Mouse (Mus musculus) stomach, embryonic 14.5 days (tissue): Measurements from ENCODE around the gene Pycr1. TPM values are rescaled to one million over a fixed set of nuclear protein-coding genes. Genes with fewer than 3 reads are reported as not detected.

Source experiments
- ATAC-seq: fragments of 200-750 bp; cut with Nextera tagmentation; 2 replicates; pipeline ENCODE4 v1.8.0; 2017; ENCODE audit warnings: low read depth, moderate TSS enrichment; ENCODE audit not compliant: insufficient number of reproducible peaks, insufficient read depth, low FRiP score
- H3K27ac ChIP-seq: fragments of 300-500 bp; sonication (generic); 2 replicates; pipeline ENCODE4 v1.5.1; 2014; ENCODE audit warnings: mild to moderate bottlenecking, low read length, moderate library complexity, mixed read lengths
- H3K27me3 ChIP-seq: fragments of 300-500 bp; sonication (generic); 2 replicates; pipeline ENCODE4 v1.6.1; 2014; ENCODE audit warnings: low read length, control low read depth, mixed read lengths; ENCODE audit not compliant: control insufficient read depth, insufficient read depth
- H3K36me3 ChIP-seq: fragments of 300-500 bp; sonication (generic); 2 replicates; pipeline ENCODE4 v1.6.1; 2014; ENCODE audit warnings: mild to moderate bottlenecking, control low read depth, low read length, moderate library complexity, mixed read lengths; ENCODE audit not compliant: control insufficient read depth, insufficient read depth
- H3K4me1 ChIP-seq: fragments of 300-500 bp; sonication (generic); 2 replicates; pipeline ENCODE4 v1.6.1; 2014; ENCODE audit warnings: low read length, control low read depth, mixed read lengths; ENCODE audit not compliant: control insufficient read depth, insufficient read depth
- H3K4me2 ChIP-seq: fragments of 300-500 bp; sonication (generic); replicated peaks from 2 replicates; pipeline ENCODE4 v1.6.1; 2014; ENCODE audit warnings: low read depth, low read length, control low read depth
- H3K4me3 ChIP-seq: fragments of 300-500 bp; sonication (generic); 2 replicates; pipeline ENCODE4 v1.5.1; 2014; ENCODE audit warnings: low read depth, low read length, control low read depth
- H3K9ac ChIP-seq: fragments of 300-500 bp; sonication (generic); replicated peaks from 2 replicates; pipeline ENCODE4 v1.6.1; 2014; ENCODE audit warnings: low read depth, mild to moderate bottlenecking, control low read depth, low read length, moderate library complexity, mixed read lengths
- H3K9me3 ChIP-seq: fragments of 300-500 bp; sonication (generic); 2 replicates; pipeline ENCODE4 v1.6.1; 2016; ENCODE audit warnings: low read depth, low read length, control low read depth; ENCODE audit not compliant: control insufficient read depth
- WGBS: fragments of 180-500 bp; shearing (Covaris S2); extraction: QIAGEN DNeasy Blood & Tissue Kit; methylation state at CpG from one replicate; pipeline ENCODE4 v1.1.7; 2014; 5-methylcytosine and 5-hydroxymethylcytosine counted together
- polyA plus RNA-seq: library from polyadenylated mRNA; unstranded; fragments of >200 nt; fragmentation: Nextera tagmentation; extraction: Ambion mirVana; gene quantifications from 2 replicates; pipeline ENCODE4 v1.2.1, GENCODE M21; 2014

The Pycr1 gene
- polyA plus RNA-seq, 1 experiment from 2014 or later: 28.1 TPM

DNA sequence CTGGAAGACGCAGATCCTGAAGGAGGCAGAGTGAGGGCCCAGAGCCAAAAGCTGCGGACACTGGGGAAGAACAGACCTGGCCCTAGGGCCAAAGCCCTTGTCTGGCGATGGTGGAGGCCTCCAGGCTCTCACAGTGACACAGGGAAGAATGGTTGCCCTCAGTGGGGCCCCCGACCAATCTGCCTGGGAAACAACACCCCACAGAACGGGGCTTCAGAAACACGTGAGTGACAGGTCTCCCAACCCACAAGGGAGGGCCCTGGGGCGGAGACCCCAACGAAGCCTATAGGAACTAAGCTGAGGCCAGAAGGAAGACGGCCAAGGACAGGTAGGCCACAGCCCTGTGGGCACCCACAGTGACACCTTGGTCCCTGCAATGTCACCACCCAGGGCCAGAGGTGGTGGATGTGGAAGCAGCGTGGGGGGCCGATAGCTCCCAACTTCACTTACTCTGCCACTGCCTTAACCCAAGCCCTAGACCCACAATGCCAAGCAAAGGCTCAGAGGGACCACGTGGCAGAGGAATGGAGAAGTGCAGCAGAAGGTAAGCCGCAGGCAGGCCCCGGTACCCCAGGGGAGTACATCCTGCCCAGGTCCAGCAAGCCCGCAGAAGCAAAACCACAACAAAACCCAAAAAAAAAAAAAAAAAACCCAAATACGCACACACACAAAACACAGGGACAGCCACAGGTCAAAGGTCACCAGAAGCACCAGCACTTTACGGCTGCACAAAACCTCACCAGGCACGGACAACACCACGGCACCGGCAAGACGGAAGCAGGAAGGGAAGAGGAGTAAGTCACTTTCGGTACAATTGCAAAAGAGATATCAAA is 15.9 kb downstream of the Pycr1 start:
- Histone ChIP-seq H3K9ac (no peak overlapping the region), H3K27me3 (no peaks in the 10 kb centered on the region), H3K4me2 (no peak overlapping the region), H3K36me3 (peaks cover 22% of the 10 kb centered on the region), H3K9me3 (no peaks in the 10 kb centered on the region), H3K27ac (no peak overlapping the region), H3K4me1 (peaks cover 37% of the 10 kb centered on the region), H3K4me3 (no peak overlapping the region)
- WGBS: 80% methylated on average over 22 of the region's 22 CpGs
- no peak for ATAC-seq

DNA sequence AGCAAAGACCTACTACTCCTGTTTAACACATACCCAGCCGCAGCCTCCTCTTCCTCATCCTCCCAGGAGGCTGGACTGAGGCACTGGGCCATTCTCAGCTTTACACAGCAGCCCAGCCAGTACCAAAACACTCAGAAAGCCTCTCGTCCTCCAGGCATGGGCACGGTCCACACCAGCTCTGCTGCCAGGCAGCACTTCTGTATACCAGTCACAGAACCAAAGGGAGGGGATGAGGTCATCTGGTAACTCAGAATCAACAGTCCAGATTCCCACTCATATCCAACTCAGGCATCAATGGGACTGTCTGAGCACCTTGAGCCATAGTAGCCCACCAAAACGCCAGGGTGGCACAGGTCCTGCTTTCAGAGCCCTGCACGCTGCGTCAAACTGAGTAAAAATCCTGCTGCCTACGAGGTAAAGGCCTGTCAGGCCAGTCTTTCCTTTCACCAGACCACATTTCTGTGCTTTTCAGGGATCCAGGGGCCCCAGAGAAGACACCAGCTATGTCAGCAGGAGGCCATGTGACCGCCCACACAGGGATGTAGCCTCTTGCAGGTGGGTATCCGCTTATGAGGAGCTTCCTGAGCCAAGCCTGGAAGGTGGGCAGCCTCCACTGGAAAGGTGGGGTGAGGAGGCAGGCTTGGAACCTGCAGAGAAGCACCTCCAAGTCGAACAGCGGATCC is 16.6 kb downstream of the Pycr1 start:
- H3K9me3 ChIP-seq: no peaks in the 10 kb centered on the region
- H3K36me3 ChIP-seq: peaks cover 22% of the 10 kb centered on the region
- no peaks in the 10 kb centered on the region for H3K27me3 ChIP-seq
- 90% methylated on average over 11 of the region's 11 CpGs for WGBS
- no peak overlapping the region for H3K4me2 ChIP-seq
- ATAC-seq: no peak
- H3K27ac ChIP-seq: no peak overlapping the region
- no peak overlapping the region for H3K9ac ChIP-seq
- H3K4me3 ChIP-seq: no peak overlapping the region
- peaks cover 32% of the 10 kb centered on the region for H3K4me1 ChIP-seq

DNA sequence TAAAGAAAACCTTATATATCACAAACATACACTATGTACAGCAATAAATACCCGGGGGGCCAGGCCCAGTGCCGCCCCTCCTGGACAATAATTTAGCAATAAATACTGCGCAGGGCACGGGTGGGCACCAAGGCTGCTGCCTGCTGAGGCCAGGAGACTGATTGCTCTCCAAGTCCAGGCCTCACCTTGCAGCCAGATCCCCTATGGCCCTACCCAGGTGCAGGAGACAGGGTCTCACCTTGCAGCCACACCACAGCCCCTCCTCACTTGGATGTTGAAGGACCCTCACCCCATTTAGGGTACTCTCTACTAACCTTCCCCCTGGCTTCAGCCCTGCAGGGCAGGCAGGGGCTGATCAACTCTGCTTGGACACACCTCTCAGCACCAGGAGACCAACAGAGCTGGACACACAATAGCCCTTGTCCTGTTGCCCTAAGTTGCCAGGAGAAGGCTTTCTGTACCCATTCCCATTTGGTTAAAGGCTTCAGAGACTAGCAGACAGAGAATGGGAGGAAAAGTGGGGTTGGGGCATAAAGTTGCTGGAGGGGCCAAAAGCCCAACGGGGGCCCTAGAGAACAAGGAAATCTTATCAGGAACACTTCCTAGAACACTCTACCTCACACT is 18.3 kb downstream of the Pycr1 start, which contains the start of gene Sirt7:
Gene Sirt7 (minus strand): TSS at position 89 of the 624 bp plus-strand sequence.
- no peaks in the 10 kb centered on the region for H3K27me3 ChIP-seq
- 14% methylated on average over 5 of the region's 5 CpGs for WGBS
- H3K9me3 ChIP-seq: no peaks in the 10 kb centered on the region
- peak within 1 kb of the TSS; percentile 96 for H3K4me3 ChIP-seq
- ATAC-seq: peak; percentile 21; the same call in 1 of the 2 replicates
- peaks cover 34% of the 10 kb centered on the region for H3K36me3 ChIP-seq
- peak within 1 kb of the TSS; percentile 81 for H3K27ac ChIP-seq
- peak within 1 kb of the TSS; percentile 58 for H3K9ac ChIP-seq
- peak within 1 kb of the TSS; percentile 92 for H3K4me2 ChIP-seq
- H3K4me1 ChIP-seq: peaks cover 17% of the 10 kb centered on the region

DNA sequence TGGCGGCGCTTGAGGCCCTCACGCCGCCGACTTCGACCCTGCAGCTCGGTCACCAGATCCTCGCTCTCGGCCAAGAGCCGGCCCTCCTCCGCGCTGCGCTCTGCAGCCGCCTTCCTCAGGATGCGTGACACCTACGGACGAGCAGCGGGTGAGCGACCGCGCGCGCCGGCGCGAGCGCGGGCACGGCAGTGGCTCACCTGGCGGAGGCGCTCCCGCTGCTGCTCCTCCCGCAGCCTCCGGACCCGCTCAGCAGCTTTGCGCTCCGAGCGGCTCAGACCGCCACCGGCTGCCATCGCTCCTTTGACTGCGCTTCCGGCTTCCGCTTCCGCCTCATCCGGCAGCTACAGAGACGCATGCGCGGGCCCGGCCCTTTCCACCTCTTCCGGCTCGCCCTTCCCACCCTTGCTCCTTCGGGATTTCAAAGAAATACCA is 18.9 kb downstream of the Pycr1 start:
- Histone ChIP-seq H3K4me1 (peaks cover 11% of the 10 kb centered on the region), H3K4me3 (peak overlapping the region; percentile 96), H3K9me3 (no peaks in the 10 kb centered on the region), H3K4me2 (peak overlapping the region; percentile 92), H3K36me3 (peaks cover 40% of the 10 kb centered on the region), H3K27me3 (no peaks in the 10 kb centered on the region), H3K27ac (peak overlapping the region; percentile 81), H3K9ac (peak overlapping the region; percentile 58)
- peak; percentile 83 for ATAC-seq
- WGBS: 0% methylated on average over 53 of the region's 53 CpGs

DNA sequence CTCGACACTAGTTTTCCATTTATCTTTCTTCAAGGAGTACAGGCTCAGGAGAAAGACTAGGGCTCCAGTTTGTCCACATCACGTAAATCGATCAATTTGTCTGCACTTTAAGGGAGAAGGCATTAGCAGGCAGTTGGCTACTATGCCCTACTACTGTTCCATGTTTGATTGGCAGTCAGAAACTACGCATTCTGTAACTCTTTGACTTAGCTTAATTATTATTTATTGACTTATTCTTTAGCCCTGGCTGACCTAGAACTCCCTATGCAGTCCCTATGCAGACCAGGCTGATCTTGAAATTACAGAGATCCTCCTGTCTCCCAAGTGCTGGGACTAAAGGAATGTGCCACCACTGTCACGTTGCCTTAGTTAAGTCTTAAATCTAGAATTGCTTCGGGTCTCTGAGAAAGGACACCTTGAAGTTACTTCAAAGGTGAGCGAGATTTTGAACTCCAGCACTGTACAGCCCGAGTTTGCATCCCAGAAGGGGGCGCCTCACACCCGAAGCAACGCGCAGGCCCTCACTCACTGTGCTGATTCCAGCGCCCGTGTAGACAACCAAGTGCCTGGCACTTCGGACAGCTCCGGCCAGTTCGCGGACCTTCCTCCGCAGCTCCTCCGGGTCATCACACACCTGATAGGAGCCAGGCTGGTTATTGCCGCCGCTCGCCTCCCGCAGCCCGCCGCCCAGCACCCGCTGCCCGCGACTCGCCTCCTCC is 19.4 kb downstream of the Pycr1 start:
- H3K9ac ChIP-seq: peak overlapping the region; percentile 58
- H3K4me2 ChIP-seq: peak overlapping the region; percentile 92
- no peaks in the 10 kb centered on the region for H3K9me3 ChIP-seq
- peaks cover 38% of the 10 kb centered on the region for H3K36me3 ChIP-seq
- H3K4me1 ChIP-seq: peaks cover 10% of the 10 kb centered on the region
- peak overlapping the region; percentile 96 for H3K4me3 ChIP-seq
- WGBS: 11% methylated on average over 30 of the region's 30 CpGs
- peak overlapping the region; percentile 81 for H3K27ac ChIP-seq
- ATAC-seq: peak; percentile 85
- no peaks in the 10 kb centered on the region for H3K27me3 ChIP-seq

DNA sequence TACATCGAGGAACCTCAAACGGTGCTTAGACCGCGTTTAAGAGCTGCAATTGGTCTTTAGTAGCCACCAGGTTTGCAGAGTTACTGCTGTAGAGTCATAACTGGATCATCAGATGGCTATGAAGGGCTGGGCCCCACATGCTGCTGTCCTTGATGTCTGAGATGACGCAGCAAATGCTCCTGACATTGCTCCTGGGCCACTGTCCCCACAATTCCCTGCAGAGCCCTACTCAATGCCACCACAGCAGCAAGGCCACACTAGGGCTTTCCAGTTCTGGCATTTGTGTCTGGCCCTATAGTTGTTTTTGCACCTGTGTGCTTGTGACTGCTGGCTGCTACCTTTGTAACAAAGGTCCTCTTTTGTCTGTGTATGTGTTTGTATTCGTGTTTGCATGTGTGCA is 20.8 kb downstream of the Pycr1 start:
- WGBS: 88% methylated on average over 6 of the region's 6 CpGs
- peaks cover 40% of the 10 kb centered on the region for H3K36me3 ChIP-seq
- no peak for ATAC-seq

DNA sequence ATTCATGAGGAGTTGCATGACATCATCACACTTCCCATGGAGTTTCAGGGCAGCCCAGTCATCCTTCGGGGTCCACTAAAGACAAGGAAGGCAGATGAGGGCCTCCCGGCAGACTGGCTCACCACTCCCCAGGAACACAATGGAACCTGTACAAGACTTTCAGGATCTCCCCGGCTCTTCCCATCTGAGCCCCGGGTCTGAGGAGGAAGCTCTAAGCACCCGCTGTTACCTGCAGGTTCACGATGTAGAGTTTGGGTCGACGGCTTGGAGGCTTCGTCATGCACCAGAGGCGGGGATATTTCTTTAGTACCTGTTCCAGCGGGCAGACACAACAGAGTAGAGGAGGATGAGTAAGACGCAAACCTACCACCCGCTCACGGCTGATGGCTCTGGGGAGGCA is 23.4 kb downstream of the Pycr1 start:
- Histone ChIP-seq H3K27me3 (no peaks in the 10 kb centered on the region), H3K9me3 (no peaks in the 10 kb centered on the region), H3K4me3 (no peak overlapping the region), H3K4me1 (peaks cover 17% of the 10 kb centered on the region), H3K9ac (no peak overlapping the region), H3K27ac (no peak overlapping the region), H3K4me2 (no peak overlapping the region), H3K36me3 (peaks cover 33% of the 10 kb centered on the region)
- ATAC-seq: no peak
- WGBS: 93% methylated on average over 14 of the region's 14 CpGs

More for the DNA sequence above, 20.8 kb downstream of the Pycr1 start:
- Histone ChIP-seq H3K4me1 (peaks cover 10% of the 10 kb centered on the region), H3K27ac (no peak overlapping the region), H3K4me3 (no peak overlapping the region), H3K27me3 (no peaks in the 10 kb centered on the region), H3K9ac (no peak overlapping the region), H3K4me2 (no peak overlapping the region), H3K9me3 (no peaks in the 10 kb centered on the region)
